Mouse (Mus musculus): ENCODE measurements around the gene Fut7.

The Fut7 gene

GRCm38 (mm10) chr2:25460135-25460534 is 37.1 kb downstream of the Fut7 start:
- in situ Hi-C loops (cut with MboI, MseI) = no loop called here

GRCm38 (mm10) chr2:25460551-25461309 is 37.7 kb downstream of the Fut7 start, which contains the start of gene Paxx:
TSS of gene Paxx (minus strand) at chr2:25461094.
- in situ Hi-C loops (cut with MboI, MseI) = no loop called here

GRCm38 (mm10) chr2:25461407-25461806 is 38.3 kb downstream of the Fut7 start:
- in situ Hi-C loops (cut with MboI, MseI) = no loop called here

- in situ Hi-C loops (cut with MboI, MseI) = no loop called here
These were observed 40.6 kb downstream of the Fut7 start for GRCm38 (mm10) chr2:25463630-25464029.

- in situ Hi-C loops (cut with MboI, MseI) = no loop called here
These were observed 42.2 kb downstream of the Fut7 start for GRCm38 (mm10) chr2:25465256-25465655.

- in situ Hi-C loops (cut with MboI, MseI) = no loop called here
These were observed 43.0 kb downstream of the Fut7 start for GRCm38 (mm10) chr2:25465816-25466635.

- in situ Hi-C loops (cut with MboI, MseI) = no loop called here
These were observed 44.7 kb downstream of the Fut7 start for GRCm38 (mm10) chr2:25467606-25468303.

- in situ Hi-C loops (cut with MboI, MseI) = no loop called here
These were observed 46.2 kb downstream of the Fut7 start for GRCm38 (mm10) chr2:25468962-25469915.

GRCm38 (mm10) chr2:25469969-25470368 is 46.9 kb downstream of the Fut7 start, which contains the start of gene Ptgds:
TSS of gene Ptgds (minus strand) at chr2:25470046.
- in situ Hi-C loops (cut with MboI, MseI) = no loop called here

GRCm38 (mm10) chr2:25472550-25472949 is 49.5 kb downstream of the Fut7 start:
- in situ Hi-C loops (cut with MboI, MseI) = no loop called here

Measured in T-helper 2 cell (primary cell).